Mouse (Mus musculus) kidney, postnatal 36 days (tissue): ENCODE measurements around the gene Fbxo42.

Source experiments
- DNase-seq, 2 experiments: peaks; one replicate each; pipeline ENCODE4 v3.0.0; 2021 to 2022; ENCODE audit warnings: mixed read lengths in 2 of 2

Fbxo42 gene

GRCm38 (mm10) chr4:141147112-141148008 lies at the start of gene Fbxo42:
Fbxo42 (plus strand) TSS chr4:141147913.
- DNase-seq: peak; percentile 92 to 96

- no peak for DNase-seq
Measured at GRCm38 (mm10) chr4:141098935-141099334, 48.8 kb upstream of the Fbxo42 start.

- DNase-seq: no peak
Measured at GRCm38 (mm10) chr4:141099956-141100355, 47.8 kb upstream of the Fbxo42 start.

- DNase-seq: no peak
Measured at GRCm38 (mm10) chr4:141101291-141101690, 46.4 kb upstream of the Fbxo42 start.

- peak; percentile 29 to 69 for DNase-seq
Measured at GRCm38 (mm10) chr4:141101855-141102254, 45.9 kb upstream of the Fbxo42 start.

- no peak for DNase-seq
Measured at GRCm38 (mm10) chr4:141106526-141107183, 41.1 kb upstream of the Fbxo42 start.

GRCm38 (mm10) chr4:141108196-141108732 lies 39.4 kb upstream of the Fbxo42 start:
- no peak for DNase-seq

GRCm38 (mm10) chr4:141113831-141114230 lies 33.9 kb upstream of the Fbxo42 start:
- DNase-seq: no peak

GRCm38 (mm10) chr4:141114521-141114981 lies 33.2 kb upstream of the Fbxo42 start:
- no peak for DNase-seq

- no peak for DNase-seq
Measured at GRCm38 (mm10) chr4:141115398-141115797, 32.3 kb upstream of the Fbxo42 start.

- peak in 1 of 2 experiments; percentile 46 for DNase-seq
Measured at GRCm38 (mm10) chr4:141118691-141119090, 29.0 kb upstream of the Fbxo42 start.

- peak in 1 of 2 experiments; percentile 76 for DNase-seq
Measured at GRCm38 (mm10) chr4:141120700-141121099, 27.0 kb upstream of the Fbxo42 start.

- no peak for DNase-seq
Measured at GRCm38 (mm10) chr4:141122663-141123062, 25.1 kb upstream of the Fbxo42 start.

GRCm38 (mm10) chr4:141123065-141123464 lies 24.6 kb upstream of the Fbxo42 start:
- no peak for DNase-seq

GRCm38 (mm10) chr4:141129190-141129710 lies 18.5 kb upstream of the Fbxo42 start:
- DNase-seq: no peak

GRCm38 (mm10) chr4:141130704-141131342 lies 16.9 kb upstream of the Fbxo42 start:
- DNase-seq: peak; percentile 55 to 57

GRCm38 (mm10) chr4:141131531-141132061 lies 16.1 kb upstream of the Fbxo42 start:
- peak; percentile 69 to 84 for DNase-seq

- DNase-seq: peak; percentile 19 to 48
Measured at GRCm38 (mm10) chr4:141132191-141132590, 15.5 kb upstream of the Fbxo42 start.

- no peak for DNase-seq
Measured at GRCm38 (mm10) chr4:141133227-141133626, 14.5 kb upstream of the Fbxo42 start.

- peak; percentile 56 to 73 for DNase-seq
Measured at GRCm38 (mm10) chr4:141134031-141134441, 13.7 kb upstream of the Fbxo42 start.

- peak; percentile 47 to 57 for DNase-seq
Measured at GRCm38 (mm10) chr4:141134751-141135530, 12.8 kb upstream of the Fbxo42 start.
